Mouse (Mus musculus): ENCODE data around the gene Selenbp2. TPM values are rescaled to one million over a fixed set of nuclear protein-coding genes. Genes with fewer than 3 reads are reported as not detected.
"Not testable (repeated sequence)": the region's sequence is repeated elsewhere in the genome, so short reads cannot be mapped to it uniquely, and the experiment has no call there.

Selenbp2 gene
- total and polyA plus RNA-seq, 3 experiments, result 3.5 to 41.5 (median 11.2) TPM

DNA sequence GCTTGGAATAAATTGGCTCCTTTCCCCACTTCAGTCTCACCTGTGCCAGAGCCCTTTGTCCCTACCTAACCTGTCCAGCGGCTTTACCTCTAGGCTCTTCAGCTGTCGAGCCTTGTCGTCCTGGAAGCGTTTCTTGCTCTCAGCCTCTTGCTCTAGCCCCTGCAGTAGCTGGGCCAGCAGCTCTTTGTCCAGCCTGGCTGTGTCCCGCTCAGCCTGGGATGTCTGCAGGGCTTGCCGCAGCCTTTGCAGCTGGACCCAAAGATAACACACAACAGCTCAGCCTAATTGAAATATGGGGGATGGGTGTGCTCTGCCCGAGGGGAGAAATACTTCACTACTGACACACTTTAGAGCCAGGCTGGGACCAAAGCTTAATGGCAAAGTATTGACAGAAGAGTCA, 27.5 kb upstream of the Selenbp2 start:
- peak; percentile 88 for ATAC-seq (ENCODE audit: extremely low read depth, insufficient number of reproducible peaks, low FRiP score, poor library complexity, severe bottlenecking)
- H3K36me3 ChIP-seq (replicated peaks); DNase-seq (ENCODE audit: low spot score); H3K9me3 ChIP-seq (replicated peaks): not testable (repeated sequence)
- Histone ChIP-seq H3K27me3 (ENCODE audit: insufficient read depth, low read length) (peaks cover 14% of the 10 kb centered on the region), H3K4me1 (ENCODE audit: insufficient read depth, low read depth, low read length) (peaks cover 18% of the 10 kb centered on the region), H3K4me3 (ENCODE audit: low read depth, low read length) (peak overlapping the region; percentile 8; the same call in 1 of the 2 replicates)
- peak; percentile 70 for TF ChIP-seq TAL1 (conservative IDR thresholded peaks at IDR 0.05; ENCODE audit: low read depth, low read length)

DNA sequence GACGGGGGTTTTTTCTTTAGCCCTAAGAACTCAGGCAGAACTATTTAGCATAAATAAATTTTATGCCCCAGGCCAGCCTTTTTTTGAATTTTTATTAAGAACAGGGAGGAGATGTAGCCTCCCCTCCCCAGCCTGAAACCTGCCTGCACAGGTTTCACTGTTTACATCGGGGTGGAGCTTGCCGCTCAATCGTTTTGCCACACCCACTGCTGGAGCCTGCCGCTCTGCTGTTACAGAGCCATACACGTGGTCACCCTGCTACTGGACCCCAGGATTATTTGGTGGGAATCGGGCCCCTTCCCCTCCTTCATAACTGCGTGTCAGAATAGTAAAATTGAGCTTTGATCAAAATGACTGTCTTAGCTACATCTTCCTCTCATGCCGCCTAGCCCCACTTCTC, 18.3 kb upstream of the Selenbp2 start:
- H3K27me3 ChIP-seq (ENCODE audit: insufficient read depth, low read length), result peaks cover 30% of the 10 kb centered on the region
- not testable (repeated sequence) for H3K9me3 ChIP-seq (replicated peaks); H3K36me3 ChIP-seq (replicated peaks); DNase-seq (ENCODE audit: low spot score); ATAC-seq (ENCODE audit: extremely low read depth, insufficient number of reproducible peaks, low FRiP score, poor library complexity, severe bottlenecking); H3K4me3 ChIP-seq (ENCODE audit: low read depth, low read length)
- H3K4me1 ChIP-seq (ENCODE audit: insufficient read depth, low read depth, low read length), result peaks cover 13% of the 10 kb centered on the region

DNA sequence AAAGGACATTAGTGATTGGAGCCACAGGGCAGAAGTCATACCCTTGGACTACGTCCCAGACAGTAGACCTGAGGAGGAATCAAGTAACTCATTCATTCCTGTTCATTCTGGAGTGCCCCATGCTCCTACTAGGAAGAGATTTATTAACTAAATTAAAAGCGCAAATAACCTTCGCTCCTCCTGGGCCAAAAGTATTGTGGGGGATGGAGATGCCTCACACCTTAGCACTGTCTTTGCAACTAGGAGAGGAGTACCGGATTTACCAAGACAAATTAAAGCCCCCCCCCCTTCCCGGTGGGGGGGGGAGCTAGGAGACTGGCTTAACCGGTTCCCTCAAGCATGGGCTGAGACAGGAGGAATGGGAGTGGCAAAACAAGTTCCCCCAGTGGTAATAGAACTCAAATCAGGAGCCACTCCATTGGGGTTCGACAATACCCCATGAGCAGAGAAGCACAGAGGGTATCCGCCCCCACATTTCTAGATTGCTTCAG, 14.0 kb upstream of the Selenbp2 start:
- ATAC-seq (ENCODE audit: extremely low read depth, insufficient number of reproducible peaks, low FRiP score, poor library complexity, severe bottlenecking) (no peak), DNase-seq (ENCODE audit: low spot score) (no peak)
- TF ChIP-seq POLR2AphosphoS5 (IDR thresholded peaks at IDR 0.05; ENCODE audit: insufficient replicate concordance, low read depth, low read length), result no peak
- no peak for TF ChIP-seq TAL1 (conservative IDR thresholded peaks at IDR 0.05; ENCODE audit: low read depth, low read length)
- no peak for TF ChIP-seq GATA1 (IDR thresholded peaks at IDR 0.05; ENCODE audit: borderline replicate concordance, low read length)
- TF ChIP-seq CTCF (IDR thresholded peaks at IDR 0.05; ENCODE audit: low read depth, low read length), result no peak
- no peak for TF ChIP-seq GATA2 (IDR thresholded peaks at IDR 0.05; ENCODE audit: borderline replicate concordance, low read depth, low read length)
- H3K36me3 ChIP-seq (replicated peaks), result no peaks in the 10 kb centered on the region
- no peak overlapping the region for H3K4me3 ChIP-seq (ENCODE audit: low read depth, low read length)
- no peaks in the 10 kb centered on the region for H3K9me3 ChIP-seq (replicated peaks)
- H3K4me1 ChIP-seq (ENCODE audit: insufficient read depth, low read depth, low read length), result peaks cover 40% of the 10 kb centered on the region
- H3K27me3 ChIP-seq (ENCODE audit: insufficient read depth, low read length), result peaks cover 49% of the 10 kb centered on the region

DNA sequence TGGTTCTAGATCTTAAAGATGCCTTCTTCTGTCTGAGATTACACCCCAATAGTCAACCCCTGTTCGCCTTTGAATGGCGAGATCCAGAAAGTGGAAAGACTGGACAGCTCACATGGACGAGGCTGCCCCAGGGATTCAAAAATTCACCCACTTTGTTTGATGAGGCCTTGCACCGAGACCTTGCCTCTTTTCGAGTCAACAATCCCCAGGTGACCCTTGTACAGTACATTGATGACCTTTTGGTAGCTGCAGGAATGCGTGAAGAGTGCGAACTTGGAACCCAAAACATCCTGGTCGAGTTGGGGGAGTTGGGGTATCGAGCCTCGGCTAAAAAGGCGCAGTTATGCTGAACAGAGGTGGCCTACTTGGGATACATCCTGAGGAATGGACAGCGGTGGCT, 13.3 kb upstream of the Selenbp2 start:
- ATAC-seq (ENCODE audit: extremely low read depth, insufficient number of reproducible peaks, low FRiP score, poor library complexity, severe bottlenecking); H3K36me3 ChIP-seq (replicated peaks); H3K4me3 ChIP-seq (ENCODE audit: low read depth, low read length); DNase-seq (ENCODE audit: low spot score); H3K9me3 ChIP-seq (replicated peaks): not testable (repeated sequence)
- Histone ChIP-seq H3K27me3 (ENCODE audit: insufficient read depth, low read length) (peaks cover 48% of the 10 kb centered on the region), H3K4me1 (ENCODE audit: insufficient read depth, low read depth, low read length) (peaks cover 38% of the 10 kb centered on the region)

DNA sequence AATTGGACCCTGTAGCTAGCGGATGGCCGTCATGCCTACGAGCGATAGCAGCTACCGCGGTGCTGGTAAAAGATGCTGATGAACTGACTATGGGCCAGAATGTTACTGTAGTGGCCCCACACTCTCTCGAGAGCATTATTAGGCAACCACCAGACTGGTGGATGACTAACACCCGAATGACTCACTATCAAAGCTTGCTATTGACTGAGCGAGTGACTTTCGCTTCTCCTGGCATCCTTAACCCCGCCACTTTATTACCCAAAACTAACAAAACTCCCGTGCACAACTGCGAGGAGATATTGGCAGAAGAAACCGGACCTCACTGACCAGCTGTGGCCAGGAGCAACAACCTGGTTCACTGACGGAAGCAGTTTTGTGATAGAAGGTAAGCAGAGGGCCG, 12.6 kb upstream of the Selenbp2 start:
- ATAC-seq (ENCODE audit: extremely low read depth, insufficient number of reproducible peaks, low FRiP score, poor library complexity, severe bottlenecking), result no peak
- Histone ChIP-seq H3K4me3 (ENCODE audit: low read depth, low read length) (no peak overlapping the region), H3K9me3 (replicated peaks) (no peaks in the 10 kb centered on the region), H3K27me3 (ENCODE audit: insufficient read depth, low read length) (peaks cover 43% of the 10 kb centered on the region), H3K36me3 (replicated peaks) (no peaks in the 10 kb centered on the region), H3K4me1 (ENCODE audit: insufficient read depth, low read depth, low read length) (peaks cover 40% of the 10 kb centered on the region)
- TF ChIP-seq GATA1 (IDR thresholded peaks at IDR 0.05; ENCODE audit: borderline replicate concordance, low read length) (no peak), CTCF (IDR thresholded peaks at IDR 0.05; ENCODE audit: low read depth, low read length) (no peak), GATA2 (IDR thresholded peaks at IDR 0.05; ENCODE audit: borderline replicate concordance, low read depth, low read length) (no peak), TAL1 (conservative IDR thresholded peaks at IDR 0.05; ENCODE audit: low read depth, low read length) (no peak), POLR2AphosphoS5 (IDR thresholded peaks at IDR 0.05; ENCODE audit: insufficient replicate concordance, low read depth, low read length) (no peak)
- no peak for DNase-seq (ENCODE audit: low spot score)

DNA sequence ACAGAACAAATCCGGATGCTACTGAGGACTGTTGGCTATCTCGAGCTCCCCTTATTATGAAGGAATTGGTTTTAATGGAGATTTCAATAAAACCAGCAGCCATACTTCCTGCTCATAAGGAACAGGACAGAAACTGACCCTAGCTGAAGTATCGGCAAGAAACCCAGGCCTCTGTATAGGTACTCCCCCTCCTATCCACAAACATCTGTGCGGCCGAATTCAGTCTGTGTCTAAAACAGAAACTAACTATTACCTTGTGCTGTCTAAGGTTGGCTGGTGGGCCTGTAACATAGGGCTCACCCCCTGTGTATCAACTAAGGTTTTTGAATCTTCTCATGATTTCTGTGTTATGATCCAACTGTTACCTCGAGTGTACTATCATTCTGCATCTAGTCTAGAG, 9.7 kb upstream of the Selenbp2 start:
- ATAC-seq (ENCODE audit: extremely low read depth, insufficient number of reproducible peaks, low FRiP score, poor library complexity, severe bottlenecking), result no peak
- Histone ChIP-seq H3K4me3 (ENCODE audit: low read depth, low read length) (no peak overlapping the region), H3K27me3 (ENCODE audit: insufficient read depth, low read length) (peaks cover 33% of the 10 kb centered on the region), H3K4me1 (ENCODE audit: insufficient read depth, low read depth, low read length) (peaks cover 48% of the 10 kb centered on the region), H3K36me3 (replicated peaks) (no peaks in the 10 kb centered on the region), H3K9me3 (replicated peaks) (no peaks in the 10 kb centered on the region)
- DNase-seq (ENCODE audit: low spot score), result no peak
- TF ChIP-seq CTCF (IDR thresholded peaks at IDR 0.05; ENCODE audit: low read depth, low read length), result no peak
- TF ChIP-seq GATA2 (IDR thresholded peaks at IDR 0.05; ENCODE audit: borderline replicate concordance, low read depth, low read length), result no peak
- no peak for TF ChIP-seq TAL1 (conservative IDR thresholded peaks at IDR 0.05; ENCODE audit: low read depth, low read length)
- no peak for TF ChIP-seq POLR2AphosphoS5 (IDR thresholded peaks at IDR 0.05; ENCODE audit: insufficient replicate concordance, low read depth, low read length)
- no peak for TF ChIP-seq GATA1 (IDR thresholded peaks at IDR 0.05; ENCODE audit: borderline replicate concordance, low read length)

DNA sequence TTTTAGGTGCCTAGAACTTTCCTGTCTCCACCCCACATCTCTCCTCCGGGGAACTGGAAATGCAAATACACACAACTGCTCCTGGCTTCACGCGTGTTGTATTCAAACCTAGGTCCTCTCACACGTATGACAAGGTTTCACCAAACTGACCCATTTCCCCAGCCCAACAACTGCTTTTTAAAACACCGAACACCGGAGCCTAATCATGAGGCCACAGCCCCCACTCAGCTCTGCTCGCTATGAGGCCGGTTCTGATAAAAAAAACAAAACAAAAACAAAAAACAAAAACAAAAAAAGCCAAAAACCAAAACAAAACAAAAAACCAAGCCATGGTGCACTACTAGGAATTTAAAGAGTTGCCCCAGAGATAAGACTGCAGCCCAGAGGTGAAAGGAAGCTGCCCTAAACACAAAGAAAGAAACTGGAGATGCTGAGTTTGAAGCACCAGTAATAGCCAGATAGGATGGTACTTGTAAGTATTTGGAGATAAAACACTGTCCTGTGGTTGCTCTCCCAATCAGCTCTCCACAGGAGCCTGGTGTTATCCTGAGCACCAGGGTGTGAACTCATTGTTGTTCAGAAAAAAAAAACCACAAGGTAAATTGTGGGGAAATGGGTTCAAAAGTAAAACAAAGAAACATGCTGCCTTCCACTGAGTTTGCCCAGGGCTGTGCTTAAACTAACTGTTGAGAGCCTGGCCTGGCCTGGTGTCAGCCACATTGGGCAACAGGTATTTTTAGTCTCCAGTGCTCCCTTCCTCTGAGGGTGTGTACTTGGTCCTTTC, 7.2 kb upstream of the Selenbp2 start:
- H3K9me3 ChIP-seq (replicated peaks); H3K36me3 ChIP-seq (replicated peaks); DNase-seq (ENCODE audit: low spot score): not testable (repeated sequence)
- peaks cover 50% of the 10 kb centered on the region for H3K4me1 ChIP-seq (ENCODE audit: insufficient read depth, low read depth, low read length)
- H3K27me3 ChIP-seq (ENCODE audit: insufficient read depth, low read length), result peaks cover 18% of the 10 kb centered on the region
- peak; percentile 65 for TF ChIP-seq TAL1 (conservative IDR thresholded peaks at IDR 0.05; ENCODE audit: low read depth, low read length)
- peak; percentile 96 for ATAC-seq (ENCODE audit: extremely low read depth, insufficient number of reproducible peaks, low FRiP score, poor library complexity, severe bottlenecking)
- H3K4me3 ChIP-seq (ENCODE audit: low read depth, low read length), result peak overlapping the region; percentile 17; the same call in 1 of the 2 replicates

DNA sequence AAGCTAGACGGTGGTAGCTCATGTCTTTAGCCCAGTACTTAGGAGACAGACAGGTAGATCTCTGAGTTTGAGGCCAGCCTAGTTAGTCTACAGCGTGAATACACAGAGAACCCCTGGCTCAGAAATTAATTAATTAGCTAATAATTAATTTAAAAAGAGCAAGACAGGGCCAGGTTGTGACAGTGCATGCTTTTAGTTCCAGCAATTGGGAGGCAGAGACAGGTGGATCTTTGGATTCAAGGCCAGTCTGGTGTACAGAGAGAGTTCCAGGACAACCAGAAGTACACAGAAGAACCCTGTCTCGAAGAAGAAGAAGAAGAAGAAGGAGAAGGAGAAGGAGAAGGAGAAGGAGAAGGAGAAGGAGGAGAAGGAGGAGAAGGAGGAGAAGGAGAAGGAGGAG, 4.7 kb upstream of the Selenbp2 start:
- ATAC-seq (ENCODE audit: extremely low read depth, insufficient number of reproducible peaks, low FRiP score, poor library complexity, severe bottlenecking); H3K36me3 ChIP-seq (replicated peaks); H3K9me3 ChIP-seq (replicated peaks); H3K4me3 ChIP-seq (ENCODE audit: low read depth, low read length); DNase-seq (ENCODE audit: low spot score): not testable (repeated sequence)
- Histone ChIP-seq H3K27me3 (ENCODE audit: insufficient read depth, low read length) (peaks cover 19% of the 10 kb centered on the region), H3K4me1 (ENCODE audit: insufficient read depth, low read depth, low read length) (peaks cover 49% of the 10 kb centered on the region)

DNA sequence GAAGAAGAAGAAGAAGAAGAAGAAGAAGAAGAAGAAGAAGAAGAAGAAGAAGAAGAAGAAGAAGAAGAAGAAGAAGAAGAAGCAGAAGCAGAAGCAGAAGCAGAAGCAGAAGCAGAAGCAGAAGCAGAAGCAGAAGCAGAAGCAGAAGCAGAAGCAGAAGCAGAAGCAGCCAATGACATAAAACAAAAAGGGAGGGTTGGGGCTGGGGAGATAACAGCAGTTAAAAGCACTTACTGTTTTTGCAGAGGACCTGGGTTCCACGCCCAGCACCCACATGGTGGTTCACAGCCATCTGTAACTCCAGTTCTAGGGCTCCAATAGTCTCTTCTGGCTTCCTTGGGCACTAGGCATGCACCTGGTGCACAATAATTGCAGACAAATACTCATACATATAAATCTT, 4.2 kb upstream of the Selenbp2 start:
- H3K9me3 ChIP-seq (replicated peaks); DNase-seq (ENCODE audit: low spot score); H3K4me3 ChIP-seq (ENCODE audit: low read depth, low read length); ATAC-seq (ENCODE audit: extremely low read depth, insufficient number of reproducible peaks, low FRiP score, poor library complexity, severe bottlenecking); H3K36me3 ChIP-seq (replicated peaks): not testable (repeated sequence)
- Histone ChIP-seq H3K27me3 (ENCODE audit: insufficient read depth, low read length) (peaks cover 20% of the 10 kb centered on the region), H3K4me1 (ENCODE audit: insufficient read depth, low read depth, low read length) (peaks cover 47% of the 10 kb centered on the region)

DNA sequence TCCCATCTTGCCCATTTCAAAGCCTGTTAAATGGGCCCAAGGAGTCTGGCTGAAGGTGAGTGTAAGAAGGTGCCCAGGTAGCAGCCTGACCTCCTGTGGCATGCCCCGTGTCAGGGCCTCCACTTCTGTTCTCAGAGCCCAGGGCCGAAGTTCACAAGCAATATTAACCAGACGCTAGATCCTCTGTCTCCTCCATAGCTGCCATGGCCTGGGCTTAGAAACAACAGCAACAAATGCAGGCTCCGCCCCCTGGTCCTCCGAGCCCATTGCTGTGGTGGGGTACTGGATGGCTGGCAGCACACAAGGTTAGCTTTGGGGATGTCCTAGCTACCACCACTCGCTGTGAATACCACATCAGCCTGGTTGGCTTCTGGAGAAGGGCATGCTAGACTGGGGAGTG, 3.2 kb upstream of the Selenbp2 start:
- ATAC-seq (ENCODE audit: extremely low read depth, insufficient number of reproducible peaks, low FRiP score, poor library complexity, severe bottlenecking); DNase-seq (ENCODE audit: low spot score); H3K4me3 ChIP-seq (ENCODE audit: low read depth, low read length); H3K9me3 ChIP-seq (replicated peaks); H3K36me3 ChIP-seq (replicated peaks): not testable (repeated sequence)
- Histone ChIP-seq H3K27me3 (ENCODE audit: insufficient read depth, low read length) (peaks cover 26% of the 10 kb centered on the region), H3K4me1 (ENCODE audit: insufficient read depth, low read depth, low read length) (peaks cover 46% of the 10 kb centered on the region)
